Mouse (Mus musculus) limb, embryonic 12.5 days (tissue): ENCODE results near the gene M6pr. TPM values are rescaled to one million over a fixed set of nuclear protein-coding genes. Genes with fewer than 3 reads are reported as not detected.

Source experiments
- ATAC-seq: fragments of 200-750 bp; cut with Nextera tagmentation; 2 replicates; pipeline ENCODE4 v1.8.0; 2017; ENCODE audit warnings: low read depth, moderate TSS enrichment; ENCODE audit not compliant: insufficient number of reproducible peaks, insufficient read depth, low FRiP score, low TSS enrichment
- H3K27ac ChIP-seq: fragments of 300-500 bp; sonication (generic); 2 replicates; pipeline ENCODE4 v1.5.1; 2016; ENCODE audit warnings: mild to moderate bottlenecking, moderate library complexity
- H3K27me3 ChIP-seq: fragments of 300-500 bp; sonication (generic); 2 replicates; pipeline ENCODE4 v1.6.1; 2016; ENCODE audit warnings: mild to moderate bottlenecking, moderate library complexity
- H3K36me3 ChIP-seq: fragments of 300-500 bp; sonication (generic); 2 replicates; pipeline ENCODE4 v1.6.1; 2016; ENCODE audit warnings: mild to moderate bottlenecking, moderate library complexity
- H3K4me1 ChIP-seq: fragments of 300-500 bp; sonication (generic); replicated peaks from 2 replicates; pipeline ENCODE4 v1.6.1; 2016
- H3K4me2 ChIP-seq: fragments of 300-500 bp; sonication (generic); 2 replicates; pipeline ENCODE4 v1.6.1; 2016; ENCODE audit warnings: mild to moderate bottlenecking, moderate library complexity
- H3K4me3 ChIP-seq: fragments of 300-500 bp; sonication (generic); replicated peaks from 2 replicates; pipeline ENCODE4 v1.5.1; 2016; ENCODE audit warnings: mild to moderate bottlenecking
- H3K9ac ChIP-seq: fragments of 300-500 bp; sonication (generic); replicated peaks from 2 replicates; pipeline ENCODE4 v1.6.1; 2016; ENCODE audit warnings: mild to moderate bottlenecking, moderate library complexity
- H3K9me3 ChIP-seq: fragments of 300-500 bp; sonication (generic); 2 replicates; pipeline ENCODE4 v1.6.1; 2016; ENCODE audit warnings: mild to moderate bottlenecking, moderate library complexity
- whole genome bisulfite sequencing: fragments of 180-500 bp; shearing (Covaris S2); methylation state at CpG from one replicate; pipeline ENCODE4 v1.1.7; 2016; 5-methylcytosine and 5-hydroxymethylcytosine counted together
- polyA plus RNA-seq: library from polyadenylated mRNA; unstranded; fragments of >200 nt; fragmentation: Nextera tagmentation; extraction: Ambion mirVana; gene quantifications from 2 replicates; pipeline ENCODE4 v1.2.1, GENCODE M21; 2016

Gene M6pr
- polyA plus RNA-seq, 1 experiment from 2014 or later: 76.3 TPM

DNA sequence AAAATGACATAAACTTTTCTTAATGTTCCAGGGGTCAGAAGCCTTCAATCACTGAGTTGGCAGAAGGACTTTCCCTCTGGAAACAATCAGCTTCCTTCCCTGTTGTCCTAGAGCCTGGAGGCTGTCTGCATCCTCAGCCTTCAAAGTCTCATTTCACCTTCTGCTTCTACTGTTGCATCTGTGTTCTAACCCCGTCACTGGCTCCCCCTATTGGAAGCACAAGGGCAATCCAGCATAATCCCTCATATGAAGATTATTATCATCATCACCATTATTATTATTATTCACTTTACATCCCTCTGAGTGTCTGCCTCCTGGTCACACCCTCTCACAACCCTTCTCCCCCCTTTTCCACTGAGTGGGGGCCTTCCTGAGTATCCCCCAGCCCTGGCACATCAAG, 20.3 kb upstream of the M6pr start:
- Histone ChIP-seq H3K4me1 (peaks cover 22% of the 10 kb centered on the region), H3K9me3 (no peaks in the 10 kb centered on the region), H3K4me3 (no peak overlapping the region), H3K9ac (no peak overlapping the region), H3K36me3 (no peaks in the 10 kb centered on the region), H3K27me3 (no peaks in the 10 kb centered on the region), H3K27ac (no peak overlapping the region), H3K4me2 (no peak overlapping the region)
- ATAC-seq: no peak
- 58% methylated on average over 1 of the region's 1 CpGs for WGBS

DNA sequence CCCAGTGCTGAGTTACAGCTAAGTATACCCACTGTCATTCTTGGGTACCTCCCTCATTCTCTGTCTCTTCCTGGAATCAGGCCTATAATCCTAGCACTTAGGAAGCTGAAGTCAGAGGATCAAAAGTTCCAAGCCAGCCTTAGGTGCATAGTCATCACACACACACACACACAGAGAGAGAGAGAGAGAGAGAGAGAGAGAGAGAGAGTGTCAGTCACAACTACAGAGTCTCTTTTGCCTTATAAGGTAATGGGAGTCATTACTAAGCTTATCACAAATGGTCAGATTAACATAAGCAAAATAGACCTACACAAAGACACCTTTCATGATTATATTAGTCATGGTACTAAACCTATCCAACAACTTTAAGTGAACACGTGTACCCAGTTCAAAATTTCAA, 19.2 kb upstream of the M6pr start:
- H3K4me3 ChIP-seq: no peak overlapping the region
- H3K9me3 ChIP-seq: no peaks in the 10 kb centered on the region
- H3K36me3 ChIP-seq: no peaks in the 10 kb centered on the region
- 71% methylated on average over 1 of the region's 1 CpGs for WGBS
- no peak overlapping the region for H3K27ac ChIP-seq
- H3K9ac ChIP-seq: no peak overlapping the region
- no peak overlapping the region for H3K4me2 ChIP-seq
- no peaks in the 10 kb centered on the region for H3K27me3 ChIP-seq
- peaks cover 22% of the 10 kb centered on the region for H3K4me1 ChIP-seq
- ATAC-seq: no peak

DNA sequence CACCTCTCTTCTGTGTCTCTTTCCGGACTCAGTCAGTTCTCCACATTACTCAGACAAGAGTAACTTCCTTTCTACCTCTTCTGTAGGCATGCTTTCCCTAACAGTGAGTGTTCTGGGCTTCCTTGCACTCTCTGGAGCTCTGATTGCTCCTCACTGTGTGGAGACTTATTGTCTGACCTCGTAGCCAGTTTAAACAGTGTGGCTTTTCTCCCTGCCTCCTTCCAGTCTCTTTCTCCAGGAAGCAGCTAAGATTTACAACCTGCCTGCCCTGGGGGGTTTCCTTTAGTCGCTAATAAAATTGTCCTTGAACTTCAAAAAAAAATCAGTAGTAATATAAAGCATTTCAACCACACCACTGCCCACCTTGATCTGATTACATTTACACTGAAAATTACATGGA, 18.3 kb upstream of the M6pr start:
- WGBS: 13% methylated on average over 3 of the region's 3 CpGs
- H3K36me3 ChIP-seq: no peaks in the 10 kb centered on the region
- H3K4me2 ChIP-seq: peak overlapping the region; percentile 7; the same call in 1 of the 2 replicates
- H3K4me1 ChIP-seq: peaks cover 22% of the 10 kb centered on the region
- peak overlapping the region; percentile 86 for H3K27ac ChIP-seq
- H3K9ac ChIP-seq: no peak overlapping the region
- no peak overlapping the region for H3K4me3 ChIP-seq
- peak; percentile 67 for ATAC-seq
- H3K27me3 ChIP-seq: no peaks in the 10 kb centered on the region
- no peaks in the 10 kb centered on the region for H3K9me3 ChIP-seq

DNA sequence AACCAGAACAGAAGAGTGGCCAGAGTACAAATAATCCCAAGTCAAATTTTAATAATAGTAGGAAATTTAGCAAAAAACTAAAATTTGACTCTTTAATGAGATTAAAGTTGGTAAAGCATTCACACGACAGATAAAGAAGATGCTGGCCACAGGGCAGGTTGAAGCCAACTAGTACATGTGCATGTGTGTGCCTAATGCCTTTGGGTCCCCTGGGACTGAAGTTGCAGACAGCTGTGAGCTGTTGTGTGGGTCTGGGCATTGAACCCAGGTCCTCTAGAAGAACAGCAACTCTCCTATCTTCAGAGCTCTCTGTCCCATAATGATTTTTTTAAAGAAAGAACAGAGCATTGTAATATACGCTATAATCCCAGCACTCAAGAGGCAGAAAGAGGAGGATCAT, 17.3 kb upstream of the M6pr start:
- no peak for ATAC-seq
- H3K36me3 ChIP-seq: no peaks in the 10 kb centered on the region
- H3K9ac ChIP-seq: no peak overlapping the region
- no peak overlapping the region for H3K4me3 ChIP-seq
- 70% methylated on average over 2 of the region's 2 CpGs for WGBS
- no peaks in the 10 kb centered on the region for H3K27me3 ChIP-seq
- peaks cover 22% of the 10 kb centered on the region for H3K4me1 ChIP-seq
- H3K4me2 ChIP-seq: no peak overlapping the region
- peak overlapping the region; percentile 64; the same call in 1 of the 2 replicates for H3K27ac ChIP-seq
- H3K9me3 ChIP-seq: no peaks in the 10 kb centered on the region

DNA sequence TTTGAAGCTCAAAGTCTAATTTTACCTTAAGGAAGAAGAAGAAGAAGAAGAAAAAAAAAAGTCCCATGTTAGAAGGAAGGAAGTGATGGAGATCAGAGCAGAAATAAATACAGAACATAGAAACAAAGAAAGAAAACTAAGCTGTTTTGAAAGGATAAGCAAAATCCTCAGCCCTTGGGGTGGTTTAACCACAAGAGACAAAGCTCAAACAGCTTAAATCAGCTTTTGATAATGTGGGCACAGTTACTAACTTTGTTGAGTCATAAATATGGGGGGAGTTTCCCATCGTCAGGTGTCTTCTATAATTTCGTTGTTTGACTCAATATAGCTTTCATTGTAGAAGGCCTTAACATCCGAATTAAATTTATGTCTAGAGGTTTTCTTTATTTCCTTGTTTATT, 16.8 kb upstream of the M6pr start:
- H3K9ac ChIP-seq: no peak overlapping the region
- peaks cover 22% of the 10 kb centered on the region for H3K4me1 ChIP-seq
- no peaks in the 10 kb centered on the region for H3K27me3 ChIP-seq
- no peak overlapping the region for H3K4me2 ChIP-seq
- no peaks in the 10 kb centered on the region for H3K9me3 ChIP-seq
- no peak overlapping the region; the same call in 1 of the 2 replicates for H3K27ac ChIP-seq
- no peaks in the 10 kb centered on the region for H3K36me3 ChIP-seq
- no peak overlapping the region for H3K4me3 ChIP-seq
- ATAC-seq: no peak
- 76% methylated on average over 3 of the region's 3 CpGs for WGBS

DNA sequence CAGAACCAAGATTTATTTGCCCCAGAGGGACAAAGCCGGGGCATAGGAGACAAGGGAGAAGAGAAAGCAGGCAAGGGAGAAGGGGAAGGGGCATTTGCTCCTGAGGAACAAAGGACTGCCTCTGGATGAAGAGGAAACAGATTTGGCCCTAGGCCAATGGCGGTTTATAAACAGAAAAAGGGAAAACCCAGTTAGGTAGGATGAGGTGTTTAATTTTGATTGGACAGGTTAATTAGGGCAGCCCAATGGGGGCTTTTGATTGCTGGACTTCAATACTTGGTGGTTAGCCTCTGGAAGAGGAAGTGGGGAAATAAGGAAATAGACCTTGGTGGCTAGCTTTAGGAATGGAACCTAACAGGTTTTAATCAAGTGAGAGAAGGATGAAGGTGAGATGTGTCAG, 16.3 kb upstream of the M6pr start:
- WGBS: 59% methylated on average over 2 of the region's 2 CpGs

DNA sequence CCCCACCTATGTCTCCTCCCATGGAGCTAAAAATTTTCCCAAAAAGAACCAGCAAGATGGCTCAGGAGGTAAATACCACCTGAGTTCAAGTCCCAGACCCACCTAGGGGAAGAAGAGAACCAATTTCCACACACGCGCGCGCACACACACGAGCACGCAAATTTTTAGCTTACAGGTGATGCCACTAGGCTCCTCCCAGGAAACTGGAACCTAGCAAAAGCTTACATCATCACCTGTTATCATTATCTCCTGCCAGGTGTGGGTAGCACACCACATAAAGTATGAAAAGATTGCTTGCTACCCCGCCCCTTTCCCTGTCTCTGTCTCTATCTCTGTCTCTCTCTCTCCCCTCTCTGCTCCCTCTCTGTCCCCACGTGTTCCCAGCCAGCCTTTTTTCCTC, 15.4 kb upstream of the M6pr start:
- Histone ChIP-seq H3K4me3 (no peak overlapping the region), H3K36me3 (no peaks in the 10 kb centered on the region), H3K4me2 (no peak overlapping the region), H3K4me1 (peaks cover 25% of the 10 kb centered on the region), H3K9me3 (no peaks in the 10 kb centered on the region), H3K27ac (no peak overlapping the region), H3K27me3 (no peaks in the 10 kb centered on the region), H3K9ac (no peak overlapping the region)
- WGBS: 93% methylated on average over 8 of the region's 8 CpGs
- ATAC-seq: no peak

More for the DNA sequence above, 16.3 kb upstream of the M6pr start:
- Histone ChIP-seq H3K36me3 (no peaks in the 10 kb centered on the region), H3K27ac (peak overlapping the region; percentile 31; the same call in 1 of the 2 replicates), H3K4me2 (no peak overlapping the region), H3K4me3 (no peak overlapping the region), H3K9me3 (no peaks in the 10 kb centered on the region), H3K27me3 (no peaks in the 10 kb centered on the region), H3K9ac (no peak overlapping the region), H3K4me1 (peaks cover 22% of the 10 kb centered on the region)
- no peak for ATAC-seq

DNA sequence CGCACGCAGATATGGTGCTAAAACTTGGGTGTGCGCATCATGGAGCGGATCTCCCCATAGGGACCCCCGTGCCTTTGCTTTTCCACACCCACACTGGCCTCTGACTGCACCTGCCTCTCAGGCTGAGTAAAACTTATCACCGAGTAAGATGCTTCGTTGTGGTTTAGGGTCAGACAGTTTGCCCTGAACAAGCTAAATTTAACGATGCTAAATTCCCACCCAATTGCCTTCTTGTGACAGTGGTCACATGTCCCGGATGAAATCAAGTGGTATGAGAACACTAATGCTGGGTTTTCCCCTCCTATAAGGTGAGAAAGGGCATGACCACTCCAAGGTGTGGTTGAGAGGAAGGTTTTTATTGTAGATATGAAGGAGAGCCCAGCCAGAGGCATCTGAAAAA, 14.7 kb upstream of the M6pr start:
- H3K27me3 ChIP-seq: no peaks in the 10 kb centered on the region
- no peak overlapping the region for H3K4me3 ChIP-seq
- no peak overlapping the region for H3K4me2 ChIP-seq
- no peak overlapping the region for H3K9ac ChIP-seq
- ATAC-seq: no peak
- no peaks in the 10 kb centered on the region for H3K36me3 ChIP-seq
- H3K27ac ChIP-seq: no peak overlapping the region
- WGBS: 86% methylated on average over 9 of the region's 9 CpGs
- no peaks in the 10 kb centered on the region for H3K9me3 ChIP-seq
- H3K4me1 ChIP-seq: peaks cover 29% of the 10 kb centered on the region

DNA sequence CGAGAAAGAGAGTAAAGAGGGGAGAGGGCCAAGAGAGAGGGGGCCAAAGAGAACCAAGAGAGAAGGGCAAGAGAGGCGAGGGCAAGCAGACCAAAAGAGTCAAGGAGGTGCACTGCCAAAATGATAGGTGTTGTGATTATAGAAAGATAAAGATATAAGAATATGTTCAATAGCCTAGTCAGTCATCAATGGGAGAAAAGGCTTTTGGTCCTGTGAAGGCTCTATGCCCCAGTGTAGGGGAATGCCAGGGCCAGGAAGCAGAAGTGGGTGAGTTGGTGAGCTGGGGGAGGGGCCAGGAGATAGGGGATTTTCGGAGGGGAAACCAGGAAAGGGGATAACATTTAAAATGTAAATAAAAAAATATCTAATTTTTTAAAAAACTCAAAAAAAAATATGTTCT, 14.2 kb upstream of the M6pr start:
- H3K27me3 ChIP-seq: no peaks in the 10 kb centered on the region
- H3K4me3 ChIP-seq: no peak overlapping the region
- H3K4me2 ChIP-seq: no peak overlapping the region
- H3K36me3 ChIP-seq: no peaks in the 10 kb centered on the region
- no peak for ATAC-seq
- WGBS: 80% methylated on average over 3 of the region's 3 CpGs
- no peaks in the 10 kb centered on the region for H3K9me3 ChIP-seq
- no peak overlapping the region for H3K9ac ChIP-seq
- peaks cover 25% of the 10 kb centered on the region for H3K4me1 ChIP-seq
- H3K27ac ChIP-seq: no peak overlapping the region

DNA sequence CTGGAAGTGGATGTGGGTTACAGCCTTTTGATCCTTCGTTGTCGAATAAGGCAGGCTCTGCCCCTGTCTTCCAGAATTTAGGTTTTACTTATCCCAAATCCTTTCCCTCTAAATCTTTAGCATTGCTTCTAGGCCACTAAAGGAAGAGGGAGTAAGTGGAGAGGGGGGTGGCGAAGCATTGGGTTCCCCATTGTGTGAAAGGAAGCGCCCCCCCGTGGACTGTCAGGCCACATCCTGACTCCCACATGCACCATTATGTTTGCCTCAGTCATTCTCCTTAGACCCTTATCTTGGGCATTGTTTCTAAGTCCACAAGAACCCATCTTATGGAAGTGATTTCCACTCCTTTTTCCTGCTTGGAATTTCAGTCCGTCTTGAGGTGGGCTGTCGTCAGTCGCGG, 13.3 kb upstream of the M6pr start:
- no peak overlapping the region for H3K27ac ChIP-seq

DNA sequence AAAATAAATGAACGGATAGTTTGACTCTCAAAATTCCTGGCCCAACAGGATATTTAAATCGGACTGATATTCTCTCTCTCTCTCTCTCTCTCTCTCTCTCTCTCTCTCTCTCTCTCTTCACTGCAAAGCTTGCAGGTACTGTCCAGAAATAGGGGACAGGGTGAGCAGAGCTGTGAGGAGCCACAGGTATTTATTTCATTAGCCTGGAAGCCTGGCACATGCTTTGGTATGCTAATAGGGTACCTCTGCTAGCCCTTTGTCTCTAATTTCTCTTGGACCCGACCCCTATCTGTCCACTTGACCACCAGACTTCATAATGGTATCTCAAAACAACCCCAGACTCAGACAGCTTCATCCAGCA, 11.6 kb upstream of the M6pr start:
- H3K9ac ChIP-seq: peak overlapping the region; percentile 71
- H3K4me3 ChIP-seq: peak overlapping the region; percentile 46
- peaks cover 12% of the 10 kb centered on the region for H3K4me1 ChIP-seq
- H3K4me2 ChIP-seq: peak overlapping the region; percentile 66
- H3K9me3 ChIP-seq: no peaks in the 10 kb centered on the region
- H3K27ac ChIP-seq: peak overlapping the region; percentile 85
- no peak for ATAC-seq
- WGBS: 31% methylated on average over 3 of the region's 3 CpGs
- H3K27me3 ChIP-seq: no peaks in the 10 kb centered on the region
- no peaks in the 10 kb centered on the region for H3K36me3 ChIP-seq

More for the DNA sequence above, 13.3 kb upstream of the M6pr start:
- Histone ChIP-seq H3K4me1 (peaks cover 19% of the 10 kb centered on the region), H3K4me3 (no peak overlapping the region), H3K9ac (no peak overlapping the region), H3K4me2 (no peak overlapping the region), H3K36me3 (no peaks in the 10 kb centered on the region), H3K27me3 (no peaks in the 10 kb centered on the region), H3K9me3 (no peaks in the 10 kb centered on the region)
- no peak for ATAC-seq
- WGBS: 62% methylated on average over 9 of the region's 9 CpGs
